Mouse (Mus musculus) brain, embryonic 14.5 days (tissue): Measurements from ENCODE around the gene Col4a3.

Experiments
- CTCF ChIP-seq: fragments of 200-500 bp; IDR thresholded peaks from 2 replicates; pipeline ENCODE4 v1.5.1; 2012; ENCODE audit warnings: inconsistent platforms, mild to moderate bottlenecking, moderate library complexity, borderline replicate concordance; ENCODE audit not compliant: insufficient read depth, insufficient read length; ENCODE audit errors: extremely low read depth
- POLR2A ChIP-seq: fragments of 200-500 bp; IDR thresholded peaks from 2 replicates; pipeline ENCODE4 v1.6.1; 2012; ENCODE audit warnings: mild to moderate bottlenecking, inconsistent platforms, borderline replicate concordance; ENCODE audit not compliant: poor library complexity, insufficient read depth, insufficient read length, severe bottlenecking; ENCODE audit errors: extremely low read depth

GRCm38 (mm10) chr1:82569405-82569804 is 17.3 kb upstream of the Col4a3 start:
- TF ChIP-seq CTCF (no peak), POLR2A (no peak)
